Mouse (Mus musculus) limb, embryonic 13.5 days (tissue): ENCODE results near the gene Cbarp. TPM values are rescaled to one million over a fixed set of nuclear protein-coding genes. Genes with fewer than 3 reads are reported as not detected.

ENCODE experiments used
- ATAC-seq: fragments of 200-750 bp; cut with Nextera tagmentation; 2 replicates; pipeline ENCODE4 v1.8.0; 2017; ENCODE audit warnings: low read depth, moderate number of reproducible peaks, moderate TSS enrichment; ENCODE audit not compliant: low FRiP score
- H3K27ac ChIP-seq: fragments of 300-500 bp; sonication (generic); 2 replicates; pipeline ENCODE4 v1.5.1; 2015; ENCODE audit warnings: inconsistent platforms, mild to moderate bottlenecking, moderate library complexity
- H3K27me3 ChIP-seq: fragments of 300-500 bp; sonication (generic); 2 replicates; pipeline ENCODE4 v1.6.1; 2015; ENCODE audit warnings: mild to moderate bottlenecking, inconsistent platforms
- H3K36me3 ChIP-seq: fragments of 300-500 bp; sonication (generic); 2 replicates; pipeline ENCODE4 v1.6.1; 2015; ENCODE audit warnings: inconsistent platforms, mild to moderate bottlenecking, moderate library complexity
- H3K4me1 ChIP-seq: fragments of 300-500 bp; sonication (generic); 2 replicates; pipeline ENCODE4 v1.6.1; 2015; ENCODE audit warnings: inconsistent platforms
- H3K4me2 ChIP-seq: fragments of 300-500 bp; sonication (generic); replicated peaks from 2 replicates; pipeline ENCODE4 v1.6.1; 2015; ENCODE audit warnings: inconsistent platforms, mild to moderate bottlenecking, moderate library complexity
- H3K4me3 ChIP-seq: fragments of 300-500 bp; sonication (generic); 2 replicates; pipeline ENCODE4 v1.5.1; 2015; ENCODE audit warnings: moderate library complexity, mild to moderate bottlenecking, inconsistent platforms
- H3K9ac ChIP-seq: fragments of 300-500 bp; sonication (generic); 2 replicates; pipeline ENCODE4 v1.6.1; 2015; ENCODE audit warnings: mild to moderate bottlenecking, inconsistent platforms
- H3K9me3 ChIP-seq: fragments of 300-500 bp; sonication (generic); 2 replicates; pipeline ENCODE4 v1.6.1; 2016; ENCODE audit warnings: inconsistent platforms
- WGBS: fragments of 180-500 bp; shearing (Covaris S2); methylation state at CpG from one replicate; pipeline ENCODE4 v1.1.7; 2015; 5-methylcytosine and 5-hydroxymethylcytosine counted together
- polyA plus RNA-seq: library from polyadenylated mRNA; unstranded; fragments of >200 nt; fragmentation: Nextera tagmentation; extraction: Ambion mirVana; gene quantifications from 2 replicates; pipeline ENCODE4 v1.2.1, GENCODE M21; 2015

Gene Cbarp
- polyA plus RNA-seq, 1 experiment from 2014 or later = 8.1 TPM

DNA sequence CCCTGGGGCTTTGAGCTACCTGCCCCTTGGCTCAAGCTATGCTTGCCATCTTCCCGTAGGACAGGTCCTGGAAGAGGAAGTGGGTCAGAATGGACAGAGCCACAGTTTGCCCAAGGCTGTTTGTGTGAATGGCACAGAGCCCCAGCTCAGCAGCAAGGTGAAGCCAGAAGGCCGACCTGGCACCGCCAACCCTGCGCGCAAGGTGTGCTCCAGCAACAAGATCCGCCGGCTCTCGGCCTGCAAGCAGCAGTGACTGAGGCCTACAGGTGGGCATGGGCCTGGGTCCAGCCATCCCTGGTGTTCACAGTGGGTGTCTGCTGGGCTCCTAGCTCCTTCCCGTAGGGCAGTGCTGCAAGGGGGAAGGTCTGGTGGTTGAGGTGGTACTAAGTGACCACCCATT lies 10.8 kb downstream of the Cbarp start:
- H3K9me3 ChIP-seq = no peaks in the 10 kb centered on the region
- no peak overlapping the region for H3K27ac ChIP-seq
- H3K4me3 ChIP-seq = no peak overlapping the region
- H3K4me2 ChIP-seq = no peak overlapping the region
- ATAC-seq = no peak
- WGBS = 90% methylated on average over 9 of the region's 9 CpGs
- H3K36me3 ChIP-seq = peaks cover 98% of the 10 kb centered on the region
- peaks cover 14% of the 10 kb centered on the region for H3K27me3 ChIP-seq
- H3K4me1 ChIP-seq = peaks cover 18% of the 10 kb centered on the region
- H3K9ac ChIP-seq = no peak overlapping the region; the same call in 1 of the 2 replicates

DNA sequence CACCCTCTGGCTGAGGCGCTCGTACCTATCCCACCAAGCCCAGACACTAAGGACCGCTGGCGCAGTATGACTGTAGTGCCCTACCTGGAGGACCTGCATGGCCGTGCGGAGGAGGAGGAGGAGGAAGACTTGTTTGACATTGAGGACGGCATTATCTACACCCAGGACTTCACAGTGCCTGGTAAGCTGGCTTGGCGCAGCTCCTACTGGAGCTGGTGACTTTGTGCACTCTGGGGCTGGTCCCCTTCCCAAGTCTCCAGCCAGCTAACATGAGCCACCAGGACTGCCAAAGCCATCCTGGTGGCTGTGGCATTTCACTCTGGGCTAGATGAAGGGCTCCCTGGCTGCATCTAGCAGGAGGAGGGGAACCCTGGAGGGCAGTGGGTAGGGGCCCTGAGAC lies 12.7 kb downstream of the Cbarp start:
- WGBS = 92% methylated on average over 8 of the region's 8 CpGs
- no peak overlapping the region for H3K27ac ChIP-seq
- H3K36me3 ChIP-seq = peaks cover 96% of the 10 kb centered on the region
- peaks cover 12% of the 10 kb centered on the region for H3K27me3 ChIP-seq
- H3K4me2 ChIP-seq = no peak overlapping the region
- no peak overlapping the region for H3K4me3 ChIP-seq
- ATAC-seq = no peak
- no peaks in the 10 kb centered on the region for H3K9me3 ChIP-seq
- H3K4me1 ChIP-seq = peaks cover 15% of the 10 kb centered on the region
- no peak overlapping the region for H3K9ac ChIP-seq

DNA sequence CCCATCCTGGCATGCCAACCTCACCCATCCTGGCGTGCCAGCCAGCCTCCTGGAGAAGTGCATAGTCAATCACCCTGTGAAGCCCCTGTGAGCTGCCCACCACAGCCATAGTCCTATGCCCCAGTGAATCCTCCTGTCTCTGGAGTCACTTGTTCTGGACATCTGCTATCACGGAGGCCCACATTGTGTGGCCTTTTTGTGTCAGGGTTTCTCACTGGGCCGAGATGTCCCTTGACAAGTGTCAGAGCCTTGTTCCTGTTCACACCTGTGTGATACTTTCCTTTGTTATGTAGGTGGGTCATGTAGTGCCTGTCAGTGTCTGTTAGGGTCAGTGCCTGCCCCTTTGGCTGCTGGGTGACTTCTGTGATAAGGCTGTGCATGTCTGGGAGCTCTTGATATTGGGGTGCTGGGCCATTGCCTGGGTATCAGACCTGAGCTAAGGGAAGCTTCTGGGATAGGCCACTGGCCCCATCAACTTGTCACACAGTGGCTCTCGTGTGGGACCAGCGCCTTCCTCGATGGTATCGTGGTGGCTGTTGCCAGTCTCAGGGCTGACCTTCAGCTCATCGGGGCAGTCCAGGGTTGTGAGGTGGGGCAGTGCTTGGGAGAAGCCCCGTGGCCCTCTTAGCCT lies 16.6 kb downstream of the Cbarp start:
- ATAC-seq = no peak
- Histone ChIP-seq H3K27ac (no peak overlapping the region), H3K27me3 (no peaks in the 10 kb centered on the region), H3K4me1 (peaks cover 10% of the 10 kb centered on the region), H3K4me3 (no peak overlapping the region), H3K4me2 (no peak overlapping the region), H3K9ac (no peak overlapping the region), H3K9me3 (no peaks in the 10 kb centered on the region; the same call in 1 of the 2 replicates), H3K36me3 (peaks cover 94% of the 10 kb centered on the region)
- whole genome bisulfite sequencing = 87% methylated on average over 9 of the region's 9 CpGs

DNA sequence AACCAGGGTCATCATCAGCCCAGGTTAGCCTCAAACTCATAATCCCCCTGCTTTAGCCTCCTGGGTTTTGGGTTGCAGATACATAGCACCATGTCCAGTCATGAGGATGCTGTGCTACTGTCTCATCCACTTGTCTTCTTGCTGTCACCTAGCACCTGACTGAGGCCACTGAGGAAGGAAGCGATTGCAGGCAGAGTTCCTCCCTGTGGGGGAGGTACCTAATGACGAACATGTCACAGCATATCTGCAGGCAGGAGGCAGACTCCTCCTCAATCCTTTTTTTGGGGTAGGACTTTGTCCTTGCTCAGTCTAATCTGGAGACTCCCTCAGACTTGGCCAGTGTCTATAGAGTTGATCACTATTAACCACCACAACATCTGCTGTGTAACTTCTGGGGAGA lies 19.0 kb downstream of the Cbarp start:
- no peak overlapping the region for H3K9ac ChIP-seq
- WGBS = 92% methylated on average over 2 of the region's 2 CpGs
- peaks cover 82% of the 10 kb centered on the region for H3K36me3 ChIP-seq
- H3K4me1 ChIP-seq = peaks cover 33% of the 10 kb centered on the region
- H3K4me3 ChIP-seq = no peak overlapping the region
- no peak overlapping the region for H3K4me2 ChIP-seq
- no peak for ATAC-seq
- no peaks in the 10 kb centered on the region for H3K27me3 ChIP-seq
- H3K27ac ChIP-seq = no peak overlapping the region
- no peaks in the 10 kb centered on the region; the same call in 1 of the 2 replicates for H3K9me3 ChIP-seq

DNA sequence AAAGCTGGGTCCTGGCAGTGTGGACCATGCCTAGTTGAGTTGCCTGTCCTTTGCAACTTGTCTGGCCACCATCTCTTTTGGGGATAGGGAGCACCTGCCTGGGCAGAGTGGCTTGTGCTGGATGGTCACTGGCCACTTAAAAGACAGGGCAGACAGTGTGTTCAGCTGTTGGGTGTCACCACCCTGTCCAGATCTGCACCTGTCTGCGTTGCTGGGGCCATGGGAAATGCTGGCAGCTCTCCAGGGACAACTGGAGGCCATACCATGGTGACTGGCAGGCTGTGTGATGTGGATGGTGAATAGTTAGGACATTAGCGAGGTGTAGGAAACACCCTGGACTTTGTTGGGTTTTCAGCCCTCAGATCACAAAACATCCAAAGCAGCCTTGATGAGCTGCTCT lies 20.5 kb downstream of the Cbarp start:
- ATAC-seq = no peak
- Histone ChIP-seq H3K27ac (no peak overlapping the region), H3K27me3 (no peaks in the 10 kb centered on the region), H3K9ac (peak overlapping the region; percentile 43; the same call in 1 of the 2 replicates), H3K4me3 (no peak overlapping the region), H3K9me3 (no peaks in the 10 kb centered on the region; the same call in 1 of the 2 replicates), H3K4me2 (no peak overlapping the region), H3K4me1 (peaks cover 33% of the 10 kb centered on the region), H3K36me3 (peaks cover 67% of the 10 kb centered on the region)
- WGBS = 83% methylated on average over 2 of the region's 2 CpGs

DNA sequence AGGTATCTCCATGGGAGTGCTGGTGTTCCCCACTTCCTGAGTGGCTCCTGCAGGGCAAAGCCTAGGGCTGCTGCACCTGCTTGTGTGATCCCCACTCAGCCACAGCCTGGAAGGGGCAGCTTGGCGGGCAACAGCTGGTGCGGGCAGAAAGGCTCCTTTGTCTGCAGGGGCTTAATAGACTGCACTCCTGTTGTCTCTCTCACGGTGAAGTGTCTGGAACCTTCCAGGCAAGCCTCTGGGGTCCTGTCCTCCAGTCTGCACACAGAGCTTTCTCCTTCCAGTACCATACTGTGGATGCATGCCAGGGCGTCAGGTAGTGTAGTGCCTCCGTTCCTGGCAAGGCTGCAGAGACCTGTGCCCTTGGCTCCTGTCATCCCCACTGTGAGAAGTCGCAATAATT lies 22.1 kb downstream of the Cbarp start:
- peak overlapping the region; percentile 96 for H3K4me2 ChIP-seq
- 79% methylated on average over 6 of the region's 6 CpGs for WGBS
- H3K27ac ChIP-seq = no peak overlapping the region
- H3K4me3 ChIP-seq = peak overlapping the region; percentile 96
- no peaks in the 10 kb centered on the region for H3K27me3 ChIP-seq
- H3K9ac ChIP-seq = peak overlapping the region; percentile 91; the same call in 1 of the 2 replicates
- H3K36me3 ChIP-seq = peaks cover 52% of the 10 kb centered on the region
- H3K9me3 ChIP-seq = no peaks in the 10 kb centered on the region; the same call in 1 of the 2 replicates
- peaks cover 41% of the 10 kb centered on the region for H3K4me1 ChIP-seq
- ATAC-seq = no peak

DNA sequence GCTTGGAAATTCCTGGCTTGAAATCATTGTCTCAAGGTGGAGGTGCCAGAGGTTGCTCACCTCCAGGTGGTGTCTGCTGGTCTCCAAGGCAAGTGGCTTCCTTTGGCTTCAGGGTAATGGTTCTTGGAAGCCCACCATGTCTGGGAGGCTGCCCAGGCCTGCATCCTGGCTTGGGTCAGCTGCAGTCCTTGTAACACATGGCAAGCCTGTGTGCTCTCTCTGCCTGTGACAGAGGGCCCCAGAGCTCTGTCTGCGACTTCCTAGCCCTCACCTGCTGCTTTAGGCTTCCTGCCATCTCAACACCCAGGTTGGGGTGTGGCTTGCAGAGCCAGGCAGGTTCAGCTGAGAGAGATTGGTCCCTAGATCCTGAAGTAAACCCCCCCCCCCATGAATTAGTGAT lies 22.9 kb downstream of the Cbarp start:
- Histone ChIP-seq H3K4me2 (peak overlapping the region; percentile 96), H3K27me3 (no peaks in the 10 kb centered on the region), H3K4me1 (peaks cover 41% of the 10 kb centered on the region), H3K36me3 (peaks cover 46% of the 10 kb centered on the region), H3K27ac (no peak overlapping the region; the same call in 1 of the 2 replicates), H3K9me3 (no peaks in the 10 kb centered on the region; the same call in 1 of the 2 replicates), H3K9ac (peak overlapping the region; percentile 91), H3K4me3 (peak overlapping the region; percentile 96)
- 43% methylated on average over 1 of the region's 1 CpGs for WGBS
- ATAC-seq = no peak

DNA sequence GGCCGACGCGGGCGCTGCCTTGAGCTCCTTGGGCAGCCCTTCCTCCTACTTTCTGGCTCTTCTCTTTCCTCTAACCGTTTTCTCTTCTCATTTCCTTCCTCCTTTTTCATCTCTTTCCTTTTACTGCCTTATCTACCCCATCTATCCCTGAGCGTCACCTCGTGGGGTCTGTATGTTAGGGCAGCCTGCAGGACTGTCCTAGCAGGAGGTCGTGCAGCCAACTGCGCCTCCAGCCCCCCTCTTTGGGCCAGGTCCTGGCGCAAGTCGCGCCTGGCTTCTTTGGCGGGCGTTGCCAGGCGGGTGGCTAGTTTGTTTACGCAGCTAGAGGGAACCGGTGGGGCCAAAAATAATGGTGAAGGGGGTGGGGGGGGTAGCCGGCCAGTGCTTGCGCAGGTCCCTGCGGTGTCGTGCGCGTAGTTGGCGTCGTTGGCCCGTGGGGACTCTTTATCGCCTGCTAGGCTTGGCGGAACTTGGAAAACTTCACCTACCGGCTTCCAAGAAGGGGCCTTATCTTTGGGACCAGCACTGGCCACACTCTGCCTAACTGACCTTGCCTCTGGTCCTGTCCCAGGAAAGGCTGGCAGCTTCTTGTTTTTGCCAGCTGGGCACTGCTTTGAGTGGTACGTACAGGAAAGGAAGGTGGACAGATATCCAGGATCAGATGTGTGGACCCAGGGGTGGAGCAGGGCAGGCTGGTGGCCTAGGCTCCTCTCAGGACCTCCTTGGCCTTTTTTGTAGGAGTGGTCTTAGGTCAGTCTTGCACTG lies 23.5 kb downstream of the Cbarp start:
- H3K4me3 ChIP-seq = peak overlapping the region; percentile 96
- 5% methylated on average over 30 of the region's 30 CpGs for WGBS
- H3K36me3 ChIP-seq = peaks cover 41% of the 10 kb centered on the region
- no peaks in the 10 kb centered on the region; the same call in 1 of the 2 replicates for H3K9me3 ChIP-seq
- H3K27me3 ChIP-seq = no peaks in the 10 kb centered on the region
- peak overlapping the region; percentile 44; the same call in 1 of the 2 replicates for H3K27ac ChIP-seq
- peaks cover 41% of the 10 kb centered on the region for H3K4me1 ChIP-seq
- peak overlapping the region; percentile 91 for H3K9ac ChIP-seq
- peak overlapping the region; percentile 96 for H3K4me2 ChIP-seq
- no peak for ATAC-seq

DNA sequence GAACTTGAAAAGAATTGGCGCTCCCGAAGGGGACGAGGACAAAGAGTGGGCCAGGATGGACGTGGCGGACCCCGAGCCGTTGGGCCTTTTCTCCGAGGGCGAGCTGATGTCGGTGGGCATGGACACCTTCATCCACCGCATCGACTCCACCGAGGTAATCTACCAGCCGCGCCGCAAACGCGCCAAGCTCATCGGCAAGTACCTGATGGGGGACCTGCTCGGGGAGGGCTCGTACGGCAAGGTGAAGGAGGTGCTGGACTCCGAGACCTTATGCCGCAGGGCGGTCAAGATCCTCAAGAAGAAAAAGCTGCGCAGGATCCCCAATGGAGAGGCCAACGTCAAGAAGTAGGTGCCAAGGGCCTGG lies 24.1 kb downstream of the Cbarp start:
- Histone ChIP-seq H3K4me3 (peak overlapping the region; percentile 96), H3K4me1 (peaks cover 41% of the 10 kb centered on the region), H3K27me3 (no peaks in the 10 kb centered on the region), H3K4me2 (peak overlapping the region; percentile 96), H3K36me3 (peaks cover 36% of the 10 kb centered on the region), H3K27ac (peak overlapping the region; percentile 44; the same call in 1 of the 2 replicates), H3K9ac (peak overlapping the region; percentile 91), H3K9me3 (no peaks in the 10 kb centered on the region; the same call in 1 of the 2 replicates)
- no peak for ATAC-seq
- WGBS = under 1% methylated on average over 27 of the region's 27 CpGs

DNA sequence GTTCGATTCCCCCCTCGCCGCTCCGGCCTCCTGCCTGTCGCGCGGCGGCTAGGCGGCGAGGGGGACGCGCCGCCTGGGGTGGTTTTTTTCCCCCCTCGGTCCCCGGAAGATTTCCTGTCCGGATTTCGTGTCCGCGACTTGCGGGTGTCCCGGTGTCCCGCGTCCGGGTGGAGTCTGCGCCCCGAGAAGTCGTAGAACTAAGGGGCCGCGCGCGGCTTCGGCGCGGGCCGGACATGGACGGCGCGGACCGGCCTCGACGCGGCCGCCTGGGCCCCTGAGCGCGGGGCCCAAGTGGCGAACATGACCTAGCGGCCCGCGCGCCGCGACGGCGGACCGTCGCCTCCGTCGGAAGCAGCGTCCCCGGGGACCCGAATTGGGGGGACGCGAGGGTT lies 24.7 kb downstream of the Cbarp start:
- peak overlapping the region; percentile 85 for H3K27ac ChIP-seq
- peak overlapping the region; percentile 96 for H3K4me2 ChIP-seq
- no peaks in the 10 kb centered on the region; the same call in 1 of the 2 replicates for H3K9me3 ChIP-seq
- 0% methylated on average over 59 of the region's 63 CpGs for WGBS
- H3K4me3 ChIP-seq = peak overlapping the region; percentile 96
- peaks cover 30% of the 10 kb centered on the region for H3K36me3 ChIP-seq
- ATAC-seq = no peak
- H3K27me3 ChIP-seq = no peaks in the 10 kb centered on the region
- peaks cover 41% of the 10 kb centered on the region for H3K4me1 ChIP-seq
- H3K9ac ChIP-seq = peak overlapping the region; percentile 91

DNA sequence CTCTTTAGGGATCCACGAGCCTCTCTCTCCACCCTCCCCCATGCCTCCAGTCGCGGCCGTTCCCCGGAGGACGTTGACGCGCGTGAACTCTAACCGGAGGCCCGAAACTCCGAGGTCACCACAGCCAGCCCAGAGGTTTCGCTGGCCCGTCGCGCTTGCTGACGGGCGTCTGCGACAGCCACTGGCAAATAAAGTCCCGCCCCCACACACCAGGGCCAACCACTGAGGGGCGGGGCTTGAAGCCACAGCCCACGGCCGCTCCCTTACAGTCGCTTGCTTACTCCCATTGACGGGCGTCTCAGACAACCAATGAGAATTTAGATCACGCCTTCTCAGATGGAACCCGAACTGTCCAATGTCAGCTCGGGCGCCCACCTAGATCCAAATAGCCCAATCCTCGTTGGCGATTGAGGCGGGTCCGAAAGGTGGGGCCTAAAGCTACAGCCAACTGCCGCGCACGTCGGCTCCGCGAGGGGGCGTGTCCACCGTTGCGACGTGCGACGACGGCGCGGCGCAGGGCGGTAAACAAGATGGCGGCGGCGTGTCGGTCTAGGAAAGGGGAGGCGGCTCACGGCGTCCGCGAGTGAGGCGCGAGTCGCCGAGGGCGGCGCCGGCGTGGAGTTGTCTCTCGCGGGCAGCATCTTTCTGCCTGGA lies 25.2 kb downstream of the Cbarp start, which contains the start of gene Stk11:
Stk11 (plus strand) TSS at position 514 of the 654 bp plus-strand sequence.
- peak within 1 kb of the TSS; percentile 96 for H3K4me3 ChIP-seq
- H3K4me1 ChIP-seq = peaks cover 41% of the 10 kb centered on the region
- under 1% methylated on average over 70 of the region's 70 CpGs for WGBS
- no peaks in the 10 kb centered on the region; the same call in 1 of the 2 replicates for H3K9me3 ChIP-seq
- H3K9ac ChIP-seq = peak within 1 kb of the TSS; percentile 91
- ATAC-seq = peak; percentile 99
- H3K36me3 ChIP-seq = peaks cover 24% of the 10 kb centered on the region
- H3K4me2 ChIP-seq = peak within 1 kb of the TSS; percentile 96
- peak within 1 kb of the TSS; percentile 85 for H3K27ac ChIP-seq
- H3K27me3 ChIP-seq = no peaks in the 10 kb centered on the region
